Mouse (Mus musculus) activated CD4-positive, CD25-positive, alpha-beta regulatory T cell, adult 4 months (primary cell): Measurements from ENCODE around the gene Myo1e. TPM values are rescaled to one million over a fixed set of nuclear protein-coding genes. Genes with fewer than 3 reads are reported as not detected.

Experiments
- ATAC-seq: one replicate; pipeline ENCODE4 v1.8.0; 2017
- polyA plus RNA-seq, 2 experiments: library from polyadenylated mRNA; unstranded; fragments of 100-300 nt; shearing (Covaris generic); gene quantifications; one replicate each; pipeline ENCODE4 v1.2.1; 2017

Gene Myo1e
- polyA plus RNA-seq, 2 experiments from 2014 or later: 25.8 to 27.8 TPM

DNA sequence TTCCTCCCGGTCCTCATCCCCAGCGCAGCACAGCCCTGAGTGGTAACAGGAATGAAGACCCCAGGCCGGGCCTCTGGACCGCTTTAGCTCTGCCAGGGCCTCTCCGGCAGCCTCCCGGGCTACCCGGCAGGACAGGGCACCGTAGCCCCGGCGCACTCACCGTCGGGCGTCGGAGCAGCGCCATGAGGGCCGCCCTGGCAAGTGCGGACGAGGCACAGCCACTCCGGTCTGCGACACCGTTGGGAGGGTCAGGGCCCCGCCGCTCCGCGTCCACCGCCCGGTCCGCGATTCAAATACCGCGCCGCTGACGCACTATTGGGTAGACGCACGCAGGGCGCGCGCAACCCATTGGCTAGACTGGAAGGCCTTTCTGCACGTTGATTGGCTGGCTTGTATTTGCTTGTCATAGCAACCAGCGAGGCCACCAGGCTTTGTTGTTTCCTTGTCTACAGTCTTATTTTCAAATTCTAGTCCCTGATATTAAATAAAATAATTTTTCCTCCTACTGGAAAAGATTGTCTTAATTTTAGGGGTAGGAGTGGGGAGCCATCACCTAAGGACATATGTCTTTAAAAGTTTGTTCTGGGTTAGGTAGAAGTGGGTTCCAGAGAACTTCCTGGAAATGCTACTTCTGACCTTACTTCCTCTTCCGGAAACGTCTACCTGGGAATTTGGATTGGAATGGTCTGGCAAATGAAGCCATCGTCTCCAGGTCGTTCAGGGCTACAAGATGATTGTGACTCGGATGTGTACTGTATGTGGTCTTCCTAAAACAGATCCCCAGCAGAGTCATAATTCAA lies 214.3 kb downstream of the Myo1e start, which contains the start of gene Ccnb2:
Ccnb2 (minus strand) TSS at position 291 of the 800 bp plus-strand sequence.
- peak; percentile 100 for ATAC-seq

DNA sequence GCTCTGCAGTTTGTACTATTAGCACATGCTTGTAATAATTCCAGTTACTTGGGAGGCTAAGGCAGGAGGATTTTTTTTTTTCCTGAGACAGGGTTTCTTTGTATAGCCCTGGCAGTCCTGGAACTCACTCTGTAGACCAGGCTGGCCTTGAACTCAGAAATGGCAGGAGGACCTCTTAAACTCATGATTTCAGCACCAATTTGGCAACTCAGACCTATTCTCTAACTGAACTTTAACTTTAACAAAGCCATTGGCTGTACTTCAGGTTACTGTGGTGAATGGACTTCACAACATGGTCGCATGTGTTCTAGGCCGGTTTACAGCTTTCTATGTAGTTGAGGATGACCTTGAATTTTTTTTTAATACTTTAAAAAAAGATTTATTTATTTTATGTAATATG lies 215.5 kb downstream of the Myo1e start:
- no peak for ATAC-seq

DNA sequence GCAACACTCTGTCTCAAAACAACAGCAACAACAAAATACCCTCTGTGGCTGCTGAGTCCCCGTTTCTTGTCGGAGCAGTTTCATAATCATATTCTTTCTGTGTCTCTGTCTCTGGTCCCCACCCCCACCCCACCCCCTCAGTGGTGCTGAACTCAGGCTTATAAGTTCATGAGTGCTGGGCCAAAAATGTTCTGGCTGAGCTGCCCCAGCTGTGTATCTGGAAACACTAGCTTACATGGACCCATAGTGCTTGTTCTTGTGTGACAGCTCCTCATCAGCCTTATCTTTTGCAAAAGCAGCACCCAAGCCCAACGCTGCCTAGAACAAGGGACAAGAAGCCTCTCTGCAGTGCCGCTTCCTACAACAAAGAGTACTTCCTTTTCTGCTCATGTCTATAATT lies 232.8 kb downstream of the Myo1e start:
- no peak for ATAC-seq

DNA sequence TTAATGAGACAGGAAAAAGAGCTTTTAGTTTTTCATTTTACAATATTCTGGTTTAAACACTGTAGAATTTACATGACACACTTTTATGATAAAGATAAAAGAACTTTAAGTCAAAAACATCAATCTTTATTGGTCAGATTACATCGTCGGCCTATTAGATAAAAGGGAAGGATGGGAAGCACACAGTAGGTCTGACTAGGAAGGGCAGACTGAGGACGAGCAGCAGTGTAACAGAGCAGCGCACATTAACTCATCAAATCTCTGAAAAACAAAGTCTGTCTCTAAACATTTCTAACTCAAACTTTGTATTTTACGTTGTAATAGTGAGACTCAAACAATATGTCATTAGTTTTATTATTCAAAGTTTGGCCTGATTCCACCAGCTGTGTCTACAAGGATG lies 241.9 kb downstream of the Myo1e start:
- ATAC-seq: no peak

Other genes starting within 250 kb of the Myo1e start
- 10 to 100 TPM; 45.6 to 46.8 TPM for gene Bnip2, start 217.9 kb upstream of the Myo1e start, polyA plus RNA-seq
- 100 to 1,000 TPM; 152 to 189 TPM for gene Gtf2a2, start 194.8 kb upstream of the Myo1e start, polyA plus RNA-seq
- gene Gcnt3, start 169.3 kb upstream of the Myo1e start, polyA plus RNA-seq: not detected
- gene Fam81a, start 64.8 kb upstream of the Myo1e start, polyA plus RNA-seq: 1 to 10 TPM in 1 of 2 experiments, under 1 TPM in 1; 0.52 to 1.5 TPM
- 10 to 100 TPM; 58.6 to 77.7 TPM for gene Ccnb2, start 214.2 kb downstream of the Myo1e start, polyA plus RNA-seq